Mouse (Mus musculus): ENCODE measurements around the gene Smarcb1.
"Not testable (repeated sequence)": the region's sequence is repeated elsewhere in the genome, so short reads cannot be mapped to it uniquely, and the experiment has no call there.

- TF ChIP-seq HCFC1 (IDR thresholded peaks at IDR 0.05; ENCODE audit: borderline replicate concordance, insufficient read depth, low read length); CHD2 (IDR thresholded peaks at IDR 0.05; ENCODE audit: low read depth, low read length); ZNF384 (IDR thresholded peaks at IDR 0.05; ENCODE audit: low read depth, low read length); ZC3H11A (IDR thresholded peaks at IDR 0.05; ENCODE audit: borderline replicate concordance, low read depth, low read length): not testable (repeated sequence)
These were observed 61.5 kb downstream of the Smarcb1 start, which contains the start of gene Mif for GRCm38 (mm10) chr10:75859786-75860470.

All from ES-E14 (cell line).